Mouse (Mus musculus): ENCODE data around the gene Ccr1.

- TF ChIP-seq CTCF (IDR thresholded peaks at IDR 0.05; ENCODE audit: low read depth) (no peak), EP300 (IDR thresholded peaks at IDR 0.05; ENCODE audit: low read depth) (no peak)
These were observed 38.0 kb downstream of the Ccr1 start for GRCm38 (mm10) chr9:123930476-123930875.

All from liver, embryonic 14.5 days (tissue).